Mouse (Mus musculus) heart, embryonic 10.5 days (tissue): Measurements from ENCODE around the gene Chst14. TPM values are rescaled to one million over a fixed set of nuclear protein-coding genes. Genes with fewer than 3 reads are reported as not detected.

Source experiments
- DNase-seq: peaks from one replicate; pipeline ENCODE4 v3.0.0-alpha.2; 2017; ENCODE audit warnings: low spot score
- H3K27ac ChIP-seq: fragments of 300-500 bp; sonication (generic); 2 replicates; pipeline ENCODE4 v1.5.1; 2016; ENCODE audit warnings: mild to moderate bottlenecking
- H3K27me3 ChIP-seq: fragments of 300-500 bp; sonication (generic); 2 replicates; pipeline ENCODE4 v1.6.1; 2016; ENCODE audit warnings: mild to moderate bottlenecking; ENCODE audit not compliant: poor library complexity, insufficient read depth, severe bottlenecking
- H3K36me3 ChIP-seq: fragments of 300-500 bp; sonication (generic); 2 replicates; pipeline ENCODE4 v1.6.1; 2016; ENCODE audit warnings: mild to moderate bottlenecking, moderate library complexity
- H3K4me1 ChIP-seq: fragments of 300-500 bp; sonication (generic); 2 replicates; pipeline ENCODE4 v1.6.1; 2016; ENCODE audit warnings: mild to moderate bottlenecking
- H3K4me3 ChIP-seq: fragments of 300-500 bp; sonication (generic); 2 replicates; pipeline ENCODE4 v1.5.1; 2016; ENCODE audit warnings: mild to moderate bottlenecking, moderate library complexity
- H3K9me3 ChIP-seq: fragments of 300-500 bp; sonication (generic); 2 replicates; pipeline ENCODE4 v1.6.1; 2016; ENCODE audit warnings: mild to moderate bottlenecking, moderate library complexity
- WGBS: fragments of 180-500 bp; shearing (Covaris S2); methylation state at CpG from one replicate; pipeline ENCODE4 v1.1.7; 2016; 5-methylcytosine and 5-hydroxymethylcytosine counted together
- polyA plus RNA-seq: library from polyadenylated mRNA; unstranded; fragments of >200 nt; fragmentation: Nextera tagmentation; extraction: Ambion mirVana; gene quantifications from 2 replicates; pipeline ENCODE4 v1.2.1, GENCODE M21; 2016

Gene Chst14
- polyA plus RNA-seq, 1 experiment from 2014 or later = 20.1 TPM

- H3K4me1 ChIP-seq = peaks cover 14% of the 10 kb centered on the region
- DNase-seq = no peak
- H3K27ac ChIP-seq = no peak overlapping the region
- no peaks in the 10 kb centered on the region for H3K36me3 ChIP-seq
- H3K4me3 ChIP-seq = no peak overlapping the region
- H3K27me3 ChIP-seq = no peaks in the 10 kb centered on the region
- 20% methylated on average over 2 of the region's 2 CpGs for WGBS
- no peaks in the 10 kb centered on the region for H3K9me3 ChIP-seq
These were observed 33.3 kb downstream of the Chst14 start for GRCm38 (mm10) chr2:118959644-118960043.

DNA sequence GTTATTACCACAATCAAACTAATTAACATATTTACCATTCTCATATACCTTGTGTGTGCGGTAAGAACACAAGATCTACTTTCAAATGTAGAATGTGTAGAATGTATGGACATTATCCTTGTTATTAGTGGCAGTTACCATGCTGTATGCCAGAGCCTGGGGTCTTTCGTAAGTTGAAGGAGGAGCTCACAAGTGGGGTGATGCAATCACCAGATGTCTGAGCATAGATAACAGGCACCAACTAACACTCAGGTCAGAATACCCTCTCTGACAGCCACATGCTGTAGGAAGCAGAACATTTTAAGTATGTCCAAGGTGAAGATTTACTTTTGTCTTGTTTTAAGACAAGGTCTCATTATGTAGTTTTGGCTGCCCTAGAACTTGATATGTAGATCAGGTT is 34.1 kb downstream of the Chst14 start:
- H3K4me1 ChIP-seq = peaks cover 14% of the 10 kb centered on the region
- no peaks in the 10 kb centered on the region for H3K36me3 ChIP-seq
- H3K27me3 ChIP-seq = no peaks in the 10 kb centered on the region
- DNase-seq = no peak
- H3K27ac ChIP-seq = no peak overlapping the region
- WGBS = 67% methylated on average over 2 of the region's 2 CpGs
- H3K4me3 ChIP-seq = no peak overlapping the region
- no peaks in the 10 kb centered on the region for H3K9me3 ChIP-seq

GRCm38 (mm10) chr2:118961546-118961945 is 35.2 kb downstream of the Chst14 start:
- Histone ChIP-seq H3K27me3 (no peaks in the 10 kb centered on the region), H3K4me1 (peaks cover 14% of the 10 kb centered on the region), H3K27ac (no peak overlapping the region), H3K9me3 (no peaks in the 10 kb centered on the region), H3K36me3 (no peaks in the 10 kb centered on the region), H3K4me3 (no peak overlapping the region)
- WGBS = 43% methylated on average over 2 of the region's 2 CpGs
- no peak for DNase-seq

DNA sequence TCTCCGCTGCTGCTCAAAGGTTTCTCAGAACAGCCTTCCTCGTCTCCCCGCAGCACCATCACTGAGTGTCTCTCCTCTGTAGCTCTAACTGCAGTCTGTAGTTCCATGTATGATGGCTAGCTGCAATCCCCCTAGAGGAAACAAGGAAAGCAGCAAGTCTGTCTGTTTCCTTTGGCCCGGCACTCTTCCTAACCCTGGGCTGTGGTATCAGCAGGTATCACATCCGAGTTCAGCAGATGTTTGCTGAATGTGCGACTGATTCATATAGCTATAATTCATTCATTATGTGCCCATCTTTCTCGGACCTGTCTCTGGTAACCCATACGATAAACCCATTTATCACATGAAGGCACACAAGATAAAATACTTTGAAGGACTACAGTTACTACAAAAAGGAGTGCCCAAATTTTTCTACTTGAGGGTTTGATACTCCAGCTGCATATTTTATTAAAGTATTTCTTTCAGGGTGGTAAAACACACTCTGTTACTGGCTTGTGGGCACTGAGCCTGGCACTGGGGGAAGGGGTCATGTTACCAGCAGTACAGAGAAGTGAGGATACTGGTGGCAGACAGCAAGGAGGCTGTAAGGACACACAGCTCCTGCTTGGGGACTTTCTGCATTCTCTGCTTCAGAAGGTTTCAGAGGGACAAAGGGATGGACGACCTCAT is 36.8 kb downstream of the Chst14 start:
- Histone ChIP-seq H3K9me3 (no peaks in the 10 kb centered on the region), H3K36me3 (no peaks in the 10 kb centered on the region), H3K4me3 (peak overlapping the region; percentile 3; the same call in 1 of the 2 replicates), H3K27ac (no peak overlapping the region), H3K27me3 (no peaks in the 10 kb centered on the region), H3K4me1 (peaks cover 14% of the 10 kb centered on the region)
- WGBS = 42% methylated on average over 9 of the region's 9 CpGs
- no peak for DNase-seq

DNA sequence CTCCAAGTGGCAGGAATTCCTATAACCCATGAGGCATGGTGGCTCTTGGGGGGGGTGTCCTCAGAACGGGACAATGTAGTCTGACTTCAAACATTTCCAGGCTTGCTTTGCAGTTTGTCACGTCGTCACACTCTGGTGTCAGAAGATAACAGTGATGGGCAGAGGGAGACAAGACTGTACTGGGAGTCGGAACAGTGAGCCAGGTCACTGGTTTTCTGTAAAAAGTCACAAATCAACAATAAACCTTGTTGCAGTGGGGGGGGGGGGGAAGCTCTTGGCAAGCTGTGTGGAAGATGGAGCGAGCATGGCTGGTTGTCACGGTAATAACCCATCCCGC is 37.3 kb downstream of the Chst14 start:
- Histone ChIP-seq H3K4me1 (peaks cover 14% of the 10 kb centered on the region), H3K27me3 (no peaks in the 10 kb centered on the region), H3K27ac (no peak overlapping the region), H3K9me3 (no peaks in the 10 kb centered on the region), H3K4me3 (peak overlapping the region; percentile 3; the same call in 1 of the 2 replicates), H3K36me3 (no peaks in the 10 kb centered on the region)
- no peak for DNase-seq
- WGBS = 35% methylated on average over 7 of the region's 7 CpGs

- H3K27me3 ChIP-seq = peaks cover 28% of the 10 kb centered on the region
- no peaks in the 10 kb centered on the region for H3K9me3 ChIP-seq
- no peak overlapping the region for H3K4me3 ChIP-seq
- no peaks in the 10 kb centered on the region for H3K4me1 ChIP-seq
- DNase-seq = no peak
- 75% methylated on average over 11 of the region's 11 CpGs for WGBS
- H3K27ac ChIP-seq = no peak overlapping the region
- no peaks in the 10 kb centered on the region for H3K36me3 ChIP-seq
These were observed 43.4 kb downstream of the Chst14 start for GRCm38 (mm10) chr2:118969585-118970147.

GRCm38 (mm10) chr2:118972048-118972447 is 45.8 kb downstream of the Chst14 start:
- H3K4me3 ChIP-seq = no peak overlapping the region

GRCm38 (mm10) chr2:118972687-118973376 is 46.5 kb downstream of the Chst14 start:
- Histone ChIP-seq H3K9me3 (no peaks in the 10 kb centered on the region), H3K4me1 (peaks cover 18% of the 10 kb centered on the region), H3K27me3 (peaks cover 51% of the 10 kb centered on the region), H3K4me3 (peak overlapping the region; percentile 49), H3K27ac (peak overlapping the region; percentile 77), H3K36me3 (no peaks in the 10 kb centered on the region)
- peak; percentile 95 for DNase-seq
- WGBS = 1% methylated on average over 33 of the region's 33 CpGs

More at GRCm38 (mm10) chr2:118972048-118972447, 45.8 kb downstream of the Chst14 start:
- DNase-seq = no peak
- Histone ChIP-seq H3K4me1 (peaks cover 18% of the 10 kb centered on the region), H3K27ac (no peak overlapping the region), H3K36me3 (no peaks in the 10 kb centered on the region), H3K9me3 (no peaks in the 10 kb centered on the region), H3K27me3 (peaks cover 43% of the 10 kb centered on the region)
- 72% methylated on average over 5 of the region's 5 CpGs for WGBS

- peaks cover 51% of the 10 kb centered on the region for H3K27me3 ChIP-seq
- no peaks in the 10 kb centered on the region for H3K36me3 ChIP-seq
- peaks cover 18% of the 10 kb centered on the region for H3K4me1 ChIP-seq
- H3K9me3 ChIP-seq = no peaks in the 10 kb centered on the region
- 10% methylated on average over 15 of the region's 15 CpGs for WGBS
- H3K27ac ChIP-seq = peak overlapping the region; percentile 87
- peak overlapping the region; percentile 76 for H3K4me3 ChIP-seq
- DNase-seq = no peak
These were observed 49.6 kb downstream of the Chst14 start for GRCm38 (mm10) chr2:118975855-118976254.

GRCm38 (mm10) chr2:118976282-118976929 is 50.1 kb downstream of the Chst14 start:
- peaks cover 18% of the 10 kb centered on the region for H3K4me1 ChIP-seq
- H3K27ac ChIP-seq = peak overlapping the region; percentile 87
- WGBS = 1% methylated on average over 57 of the region's 57 CpGs
- DNase-seq = peak; percentile 93
- H3K4me3 ChIP-seq = peak overlapping the region; percentile 76
- peaks cover 46% of the 10 kb centered on the region for H3K27me3 ChIP-seq
- no peaks in the 10 kb centered on the region for H3K36me3 ChIP-seq
- no peaks in the 10 kb centered on the region for H3K9me3 ChIP-seq

- 11% methylated on average over 5 of the region's 5 CpGs for WGBS
- Histone ChIP-seq H3K27ac (peak overlapping the region; percentile 87), H3K36me3 (no peaks in the 10 kb centered on the region), H3K9me3 (no peaks in the 10 kb centered on the region), H3K27me3 (peaks cover 45% of the 10 kb centered on the region), H3K4me1 (peaks cover 18% of the 10 kb centered on the region), H3K4me3 (peak overlapping the region; percentile 76)
- DNase-seq = no peak
These were observed 50.6 kb downstream of the Chst14 start for GRCm38 (mm10) chr2:118976941-118977340.

- peaks cover 45% of the 10 kb centered on the region for H3K27me3 ChIP-seq
These were observed 51.8 kb downstream of the Chst14 start for GRCm38 (mm10) chr2:118978064-118978463.

More at GRCm38 (mm10) chr2:118978064-118978463, 51.8 kb downstream of the Chst14 start:
- Histone ChIP-seq H3K4me1 (peaks cover 18% of the 10 kb centered on the region), H3K9me3 (no peaks in the 10 kb centered on the region), H3K36me3 (no peaks in the 10 kb centered on the region), H3K27ac (no peak overlapping the region), H3K4me3 (no peak overlapping the region)
- WGBS = 20% methylated on average over 6 of the region's 6 CpGs
- no peak for DNase-seq
